Mouse (Mus musculus): Measurements from ENCODE around the gene Aym1.
"Not testable (repeated sequence)": the region's sequence is repeated elsewhere in the genome, so short reads cannot be mapped to it uniquely, and the experiment has no call there.

Gene Aym1

DNA sequence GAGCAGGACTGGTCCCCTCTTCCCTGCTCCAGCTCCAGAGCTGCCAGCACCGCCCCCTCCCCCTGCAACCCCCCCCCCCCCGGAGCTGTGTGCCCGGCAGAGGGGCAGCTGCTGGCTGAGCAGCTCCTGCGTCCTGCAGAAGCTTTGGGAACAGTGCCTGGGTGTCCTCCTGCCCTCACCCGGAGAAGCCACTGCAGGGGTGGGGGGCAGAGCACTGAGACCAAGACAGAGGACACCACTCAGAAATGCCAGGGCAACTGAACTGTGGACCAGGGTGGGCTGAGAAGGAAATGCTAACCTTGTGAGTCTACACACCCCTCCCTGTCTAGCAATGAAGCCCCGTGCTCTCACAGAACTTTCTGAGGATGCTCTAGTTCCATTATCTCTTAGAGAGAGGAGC, at the start of gene Aym1:
Gene Aym1 (plus strand): TSS at position 109 of the 400 bp plus-strand sequence.
- no peak for DNase-seq (ENCODE audit: low spot score)

DNA sequence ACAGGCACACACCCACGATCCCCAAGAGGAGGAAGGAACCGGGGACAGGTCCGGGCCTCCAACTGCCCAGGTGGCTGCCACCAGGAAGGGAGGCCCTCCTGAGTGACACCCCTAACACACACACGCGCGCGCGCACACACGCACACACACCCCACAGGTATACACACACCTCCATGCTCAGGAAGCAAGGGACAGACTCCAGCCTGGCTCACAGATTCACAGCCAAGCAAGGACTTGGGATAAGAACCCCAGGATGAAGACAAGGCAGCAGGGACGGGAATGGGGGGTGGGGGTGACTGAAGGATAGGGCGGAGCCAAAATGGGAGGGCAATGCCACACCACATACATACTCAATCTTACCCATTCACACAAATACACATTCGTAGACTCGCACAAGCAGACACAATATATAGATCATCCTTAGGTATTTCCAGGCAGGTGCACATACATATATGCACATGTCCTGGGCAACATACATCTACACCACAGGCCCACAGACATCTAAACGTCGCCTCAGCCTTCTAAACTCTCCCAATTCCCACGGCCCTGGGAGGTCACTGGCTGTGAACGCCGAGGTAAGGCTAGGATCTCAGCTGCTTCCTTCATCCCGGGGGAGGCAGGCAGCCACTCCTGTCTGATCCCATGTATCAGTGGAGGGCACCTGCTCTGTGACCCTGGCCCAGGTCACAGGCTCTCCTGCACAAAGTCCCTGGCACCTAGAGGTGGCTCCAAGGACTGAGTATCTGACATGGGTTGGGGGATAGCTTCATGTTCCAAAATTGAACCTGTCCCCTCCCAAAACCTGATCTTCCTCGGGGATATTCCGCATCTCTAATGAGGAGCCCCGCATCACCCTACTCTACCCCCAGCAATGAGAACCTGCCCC, 47.4 kb upstream of the Aym1 start:
- no peak for DNase-seq (ENCODE audit: low spot score)

DNA sequence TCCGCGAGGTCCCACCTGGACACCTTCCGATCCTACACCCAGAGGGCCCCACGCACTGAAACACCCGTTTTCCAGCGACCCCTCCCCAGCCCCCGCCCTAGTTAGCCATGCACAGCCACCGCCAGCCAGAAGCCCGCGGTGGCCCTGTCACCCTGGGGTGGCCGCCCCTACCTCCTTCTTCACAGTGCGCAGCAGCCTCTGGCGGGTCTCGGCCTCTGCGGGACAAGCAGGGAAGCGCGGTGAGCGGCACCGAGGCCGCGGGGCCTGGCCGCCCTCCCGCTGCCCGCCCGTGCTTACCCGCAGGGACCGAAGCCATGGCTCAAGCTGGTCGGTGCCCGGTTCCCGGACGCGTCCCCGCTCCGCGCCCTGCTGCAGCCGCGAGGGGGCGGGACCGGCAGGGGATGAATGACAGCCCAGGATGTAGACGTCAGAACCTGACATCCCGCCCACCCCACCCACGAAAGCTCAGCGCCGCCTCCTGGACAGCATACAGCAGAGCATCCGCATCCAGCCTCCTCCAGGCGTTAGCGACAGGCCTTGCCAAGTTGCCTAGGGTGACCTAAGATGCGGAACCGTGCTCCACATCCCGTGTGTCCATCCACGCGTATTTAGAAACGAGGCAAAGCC, 46.6 kb upstream of the Aym1 start, which contains the start of gene Sgsm1:
Gene Sgsm1 (minus strand): TSS at position 410 of the 627 bp plus-strand sequence.
- peak; percentile 44 for DNase-seq (ENCODE audit: low spot score)

DNA sequence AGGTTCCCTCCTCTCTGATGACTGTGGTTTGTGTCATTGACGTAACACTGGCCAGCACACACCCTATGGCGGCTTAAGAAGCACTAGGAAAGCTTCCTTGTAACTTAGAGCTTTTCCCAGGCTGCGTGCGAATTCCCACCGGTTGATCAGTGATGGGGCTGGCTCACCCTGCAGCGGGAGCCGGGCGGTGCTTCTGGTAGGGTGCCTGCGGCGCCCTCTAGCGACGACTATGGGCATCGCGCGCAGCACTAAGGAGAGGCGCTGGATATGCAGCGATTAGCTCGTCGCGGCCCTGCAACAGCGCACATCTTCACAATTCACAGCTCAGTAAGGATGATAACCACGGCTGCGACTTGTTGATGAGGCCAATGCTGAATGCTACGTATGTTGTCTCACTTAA, 43.1 kb upstream of the Aym1 start:
- peak; percentile 62 for DNase-seq (ENCODE audit: low spot score)

DNA sequence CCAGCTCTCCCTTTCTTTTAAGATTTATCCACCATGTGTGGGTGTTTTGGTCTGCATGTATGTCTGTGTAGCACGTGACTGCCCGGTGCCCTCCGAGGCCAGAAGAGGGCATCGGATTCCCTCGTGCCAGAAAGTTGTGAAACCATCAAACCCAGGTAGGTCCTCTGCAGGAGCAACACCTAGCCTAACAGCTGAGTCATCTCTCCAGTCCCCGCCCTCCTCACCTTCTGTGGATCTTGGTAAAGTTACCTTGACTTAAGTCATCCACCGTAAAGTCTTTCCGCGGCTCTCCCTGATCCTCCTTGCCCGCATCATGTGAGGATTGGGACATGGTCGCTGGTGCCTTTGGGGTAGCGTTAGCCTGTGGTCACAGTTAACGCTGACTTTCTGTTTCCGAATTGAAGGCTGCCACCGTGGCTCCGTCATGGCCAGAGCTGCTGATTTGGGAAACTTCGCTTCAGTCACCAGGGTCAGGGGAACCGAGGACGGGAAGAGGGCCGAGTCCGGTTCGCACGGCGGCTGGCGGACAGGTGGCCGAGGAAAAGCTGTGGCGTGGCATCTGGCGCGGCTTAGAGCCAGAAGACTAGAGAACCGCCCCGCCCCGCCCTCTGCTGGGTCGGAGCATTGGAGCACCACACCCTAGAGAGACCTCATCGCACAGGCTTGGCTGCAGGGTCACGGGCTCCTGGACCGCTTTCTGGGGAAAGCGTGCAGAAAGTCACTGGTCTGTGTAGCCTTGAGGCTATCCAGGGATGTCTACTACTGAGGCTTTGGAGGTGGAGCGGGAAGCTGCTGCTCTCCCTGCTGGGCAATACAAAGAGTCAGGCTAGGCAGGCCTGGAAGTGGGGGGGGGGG, 33.1 kb upstream of the Aym1 start:
- no peak for DNase-seq (ENCODE audit: low spot score)

DNA sequence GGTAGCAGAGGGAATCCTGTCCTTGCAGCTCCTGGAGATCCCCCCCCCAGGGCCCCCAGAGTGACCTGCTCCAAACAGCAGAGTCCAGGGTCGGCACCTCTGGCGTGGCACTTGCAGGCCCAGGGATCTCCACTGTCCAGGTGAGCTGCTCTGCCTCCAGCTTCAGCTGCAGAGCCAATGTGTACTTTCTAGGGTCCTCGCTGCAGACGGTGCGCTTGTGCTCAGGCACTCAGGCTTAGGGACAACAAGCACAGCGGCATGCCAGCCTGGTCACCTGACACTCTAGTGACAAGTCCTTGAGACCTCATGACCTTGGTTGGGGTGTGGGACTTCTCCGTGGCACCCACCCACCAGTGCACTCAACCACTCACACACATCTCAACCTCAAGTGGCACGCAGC, 27.6 kb upstream of the Aym1 start:
- DNase-seq (ENCODE audit: low spot score): no peak

DNA sequence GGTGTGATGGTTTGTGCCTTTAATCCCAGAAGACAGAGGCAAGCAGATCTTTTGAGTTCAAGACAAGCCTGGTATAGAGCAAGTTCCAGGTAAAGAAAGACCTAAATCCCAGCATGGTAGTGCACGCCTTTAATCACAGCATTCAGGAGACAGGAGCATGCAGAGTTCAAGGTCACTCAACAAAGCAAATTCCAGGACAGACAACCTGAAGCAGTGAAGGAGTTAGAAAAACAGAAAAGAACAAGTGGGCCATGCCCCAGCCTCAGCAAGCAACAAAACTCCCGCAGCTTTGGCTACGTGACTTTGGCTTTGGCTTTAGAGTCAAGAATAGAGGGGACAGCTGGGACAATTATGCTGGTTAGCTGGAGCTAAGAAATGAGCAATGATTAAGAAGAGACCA, 26.9 kb upstream of the Aym1 start:
- DNase-seq (ENCODE audit: low spot score): no peak

DNA sequence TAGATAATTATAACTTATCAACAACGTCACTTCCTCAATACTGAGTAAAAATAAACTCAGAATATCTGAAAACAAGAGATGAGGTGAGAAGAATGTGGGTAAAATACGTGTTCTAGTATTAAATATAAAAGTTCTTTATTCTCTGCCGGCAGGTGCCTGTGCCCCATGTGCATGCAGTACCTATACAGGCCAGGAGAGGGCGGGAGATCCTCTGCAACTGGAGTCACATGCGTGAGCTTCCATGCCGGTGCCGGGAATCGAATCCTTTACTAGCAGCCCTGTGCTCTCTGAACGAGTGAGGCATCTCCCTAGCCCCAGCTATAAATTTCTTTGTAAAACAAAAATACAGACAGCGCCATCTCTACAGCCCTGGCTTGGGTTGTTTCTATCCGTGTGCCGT, 24.9 kb upstream of the Aym1 start:
- no peak for DNase-seq (ENCODE audit: low spot score)

DNA sequence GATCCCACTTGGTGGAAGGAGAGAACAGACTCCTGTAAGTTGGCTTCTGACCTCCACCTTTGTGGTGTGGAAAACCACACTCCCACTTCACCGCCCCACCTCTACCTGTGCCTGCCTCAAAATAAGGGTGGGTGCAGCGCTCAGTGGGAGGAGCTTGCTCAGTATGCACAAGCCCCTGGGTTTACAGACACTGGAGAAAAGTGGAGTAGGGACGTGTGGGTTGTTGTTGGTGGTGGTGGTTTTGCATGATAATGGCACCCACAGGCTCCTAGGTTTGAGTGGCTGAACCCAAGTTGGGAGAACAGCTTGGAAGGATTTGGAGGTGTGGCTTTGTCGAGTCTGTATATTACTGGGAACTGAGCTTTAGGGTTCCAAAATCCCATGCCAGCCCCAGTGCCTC, 24.2 kb upstream of the Aym1 start:
- no peak for DNase-seq (ENCODE audit: low spot score)

DNA sequence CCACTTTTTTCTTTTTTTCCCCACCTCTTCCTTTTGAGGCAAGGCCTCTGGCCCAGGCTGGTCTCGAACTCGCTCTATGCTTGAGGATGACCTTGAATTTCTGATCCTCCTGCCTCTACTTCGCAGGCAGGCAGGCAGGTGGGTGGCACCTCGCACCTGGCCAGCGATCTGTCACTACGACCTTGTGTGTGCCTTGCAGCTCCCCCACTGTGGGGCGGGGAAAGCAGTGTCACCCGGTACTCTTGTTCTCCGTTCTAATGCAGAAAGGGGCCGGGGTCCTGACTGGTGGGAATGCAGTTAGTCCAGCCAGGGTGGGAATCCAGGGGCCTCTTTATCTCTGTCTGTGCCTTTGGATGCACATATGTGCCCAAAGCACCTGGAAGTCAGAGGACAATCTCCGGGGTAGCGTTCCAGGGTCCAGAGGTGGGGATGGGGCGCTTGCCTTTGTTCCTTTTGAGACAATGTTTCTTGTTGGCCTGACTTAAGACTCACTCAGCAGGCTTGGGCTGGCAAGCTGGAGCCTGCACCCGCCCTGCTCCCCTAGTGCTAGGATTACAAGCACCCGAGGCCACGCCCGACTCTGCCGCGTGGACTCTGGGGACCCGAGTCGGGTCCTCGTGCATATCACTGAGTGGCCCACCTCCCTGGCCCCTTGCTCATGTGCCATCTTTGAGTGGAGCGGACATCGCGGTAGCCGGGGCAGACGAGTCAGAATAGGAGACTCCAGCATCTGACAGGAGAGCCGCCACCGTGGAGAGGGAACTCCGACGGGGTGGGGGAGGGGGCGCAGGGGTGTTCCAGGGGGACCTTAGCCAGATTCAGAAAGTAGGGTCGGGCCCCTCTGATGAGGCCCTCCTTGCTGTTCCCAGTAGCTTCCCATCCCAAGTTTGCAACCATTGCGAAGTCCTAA, 22.2 kb upstream of the Aym1 start:
- DNase-seq (ENCODE audit: low spot score): no peak

DNA sequence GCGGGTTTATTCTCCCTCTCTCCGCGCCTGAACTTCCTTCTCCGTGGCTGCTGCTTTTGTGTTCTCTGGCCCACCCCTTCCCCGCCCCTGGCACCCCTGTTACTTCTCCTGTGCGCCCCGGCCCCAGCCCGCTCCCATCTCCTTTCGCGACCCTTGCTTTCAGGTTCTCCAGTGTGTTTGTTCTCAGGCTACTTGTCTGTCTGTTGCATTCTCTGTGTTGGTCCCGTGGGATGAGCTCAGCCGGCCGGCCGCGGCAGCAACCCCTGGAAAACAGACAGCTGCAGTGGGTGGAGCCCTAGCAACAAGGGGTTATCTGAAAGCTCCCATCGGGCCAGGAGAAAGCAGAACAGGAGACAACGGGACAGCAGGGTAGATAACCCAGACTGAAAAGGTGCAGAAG, 21.4 kb upstream of the Aym1 start:
- no peak for DNase-seq (ENCODE audit: low spot score)

DNA sequence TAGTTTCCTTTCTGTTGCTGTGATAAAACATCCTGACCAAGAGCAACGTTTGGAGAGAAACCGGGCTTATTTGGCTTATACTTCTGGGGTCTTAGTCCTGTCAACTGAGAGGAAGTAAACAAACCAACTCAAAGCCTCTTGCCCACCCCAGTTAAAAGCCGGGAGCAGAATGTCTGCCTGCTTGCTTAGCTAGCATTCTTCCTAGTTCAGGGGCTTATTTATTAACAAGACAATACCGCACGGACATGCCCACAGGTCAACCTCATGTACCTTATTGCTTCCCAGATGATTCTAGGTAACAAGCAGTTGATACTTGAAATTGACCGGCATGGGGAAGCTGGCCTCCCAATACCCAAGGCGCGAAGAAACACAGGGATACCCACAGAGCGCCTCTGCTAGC, 20.8 kb upstream of the Aym1 start:
- DNase-seq (ENCODE audit: low spot score): no peak

DNA sequence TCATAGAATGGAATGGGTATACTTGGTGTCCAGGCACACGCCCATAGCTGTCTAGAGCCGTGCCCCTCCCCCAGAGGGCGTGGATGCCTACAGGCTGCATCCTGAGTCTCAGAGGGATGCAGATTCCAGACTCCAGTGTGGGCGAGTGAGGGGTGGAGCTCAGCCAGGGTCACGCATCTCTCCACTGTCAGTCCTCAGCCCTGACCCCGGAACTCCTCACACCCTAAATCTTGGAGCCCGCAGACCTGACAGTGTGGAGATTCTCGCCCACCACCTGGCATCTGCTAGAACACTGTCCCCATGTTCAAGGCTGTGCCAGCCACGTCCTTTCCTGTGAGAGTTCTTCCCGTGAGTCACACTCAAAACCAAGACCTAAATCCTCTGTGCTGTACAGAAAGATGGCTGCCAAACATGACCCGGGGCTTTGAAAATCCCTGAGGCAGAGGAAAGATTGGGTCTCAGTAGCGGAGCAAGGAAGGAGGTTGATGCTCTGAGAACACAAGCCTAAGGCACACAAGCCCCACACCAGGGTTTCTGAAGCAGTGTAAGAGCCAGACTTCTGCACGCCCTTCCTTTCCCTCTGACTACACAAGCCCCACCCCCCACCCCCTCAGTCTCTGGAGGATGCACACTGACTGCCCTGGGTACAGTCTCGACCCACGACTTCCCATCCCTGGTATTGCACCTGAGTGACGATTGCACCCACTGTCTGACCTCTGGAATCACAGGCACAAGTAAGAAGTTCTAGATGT, 12.3 kb upstream of the Aym1 start:
- no peak for DNase-seq (ENCODE audit: low spot score)

DNA sequence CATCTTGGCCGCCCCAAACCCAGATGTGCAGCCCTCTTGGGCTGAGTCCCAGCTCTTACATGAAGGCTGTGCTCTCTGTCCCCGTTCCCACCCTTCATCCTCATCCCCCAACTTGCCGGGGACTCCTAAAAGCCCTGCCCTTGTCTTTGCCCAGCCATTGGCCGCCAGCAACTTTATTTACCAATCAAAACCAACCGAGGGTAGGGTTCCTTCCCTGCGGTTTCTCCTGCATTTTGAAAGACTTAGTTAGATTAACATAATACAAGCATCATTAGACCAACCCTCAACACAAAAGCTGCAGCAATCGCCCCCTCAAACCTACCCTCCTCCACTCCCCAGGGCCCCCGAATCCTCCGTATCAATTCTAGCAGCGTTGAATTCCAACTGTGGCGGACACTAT, 11.3 kb upstream of the Aym1 start:
- DNase-seq (ENCODE audit: low spot score): no peak

DNA sequence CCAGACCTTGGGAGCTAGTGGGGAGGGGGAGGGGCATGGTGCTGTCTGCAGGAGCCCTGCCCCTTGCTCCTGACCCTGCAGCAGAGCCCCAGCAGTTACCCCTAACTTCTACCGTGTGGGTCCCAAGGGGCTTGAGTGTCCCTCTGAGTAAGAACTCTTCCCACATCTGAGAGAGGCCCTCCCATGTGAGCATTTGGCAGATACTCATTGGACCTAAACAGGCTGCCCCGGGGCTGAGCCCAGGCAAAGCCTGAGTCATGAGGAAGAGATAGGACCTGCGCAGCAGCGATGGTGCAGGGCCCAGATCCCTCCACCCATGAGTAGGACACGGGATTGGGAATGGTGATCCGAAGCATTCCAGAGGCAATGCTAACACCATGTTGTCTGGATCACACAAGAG, 10.4 kb upstream of the Aym1 start:
- not testable (repeated sequence) for DNase-seq (ENCODE audit: low spot score)

DNA sequence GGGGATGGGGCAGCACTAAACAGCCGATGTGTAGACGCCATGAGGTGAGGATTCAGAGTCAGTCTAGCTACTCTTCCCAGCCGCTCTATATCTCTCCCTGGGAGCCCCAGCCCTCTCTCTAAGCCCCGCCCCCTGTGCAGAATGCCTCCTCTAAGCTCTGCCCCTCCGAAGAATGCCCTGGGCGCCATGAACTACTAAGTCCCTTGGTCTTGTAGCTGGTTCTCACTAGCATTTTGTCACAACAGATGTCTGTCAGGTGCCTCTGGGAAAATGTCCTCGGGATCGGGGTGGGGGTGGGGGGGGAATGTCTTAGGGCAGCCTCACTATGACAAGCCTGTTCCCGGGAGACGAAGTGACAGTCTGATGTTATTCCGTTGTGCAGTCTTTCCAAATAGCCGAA, 9.5 kb upstream of the Aym1 start:
- DNase-seq (ENCODE audit: low spot score): no peak

DNA sequence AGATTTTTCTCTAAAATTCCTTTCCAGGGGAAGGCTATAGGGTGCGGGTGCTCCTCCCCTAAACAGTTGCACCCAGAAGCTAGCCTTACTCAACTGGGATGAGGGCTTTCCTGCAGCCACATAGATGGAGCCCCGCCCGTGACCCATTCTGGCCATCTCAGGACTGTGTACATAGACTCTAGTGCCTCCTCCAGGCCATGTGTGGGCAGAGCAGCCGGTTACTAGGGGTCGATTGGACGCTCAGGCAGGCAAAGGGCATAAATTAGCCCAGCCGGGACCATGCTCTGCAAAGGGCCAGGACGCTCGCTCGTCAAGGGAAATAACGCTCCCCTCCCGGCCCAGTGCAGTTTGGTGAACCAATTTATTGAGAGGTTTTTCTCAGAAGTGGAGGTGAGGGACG, 8.5 kb upstream of the Aym1 start:
- no peak for DNase-seq (ENCODE audit: low spot score)

DNA sequence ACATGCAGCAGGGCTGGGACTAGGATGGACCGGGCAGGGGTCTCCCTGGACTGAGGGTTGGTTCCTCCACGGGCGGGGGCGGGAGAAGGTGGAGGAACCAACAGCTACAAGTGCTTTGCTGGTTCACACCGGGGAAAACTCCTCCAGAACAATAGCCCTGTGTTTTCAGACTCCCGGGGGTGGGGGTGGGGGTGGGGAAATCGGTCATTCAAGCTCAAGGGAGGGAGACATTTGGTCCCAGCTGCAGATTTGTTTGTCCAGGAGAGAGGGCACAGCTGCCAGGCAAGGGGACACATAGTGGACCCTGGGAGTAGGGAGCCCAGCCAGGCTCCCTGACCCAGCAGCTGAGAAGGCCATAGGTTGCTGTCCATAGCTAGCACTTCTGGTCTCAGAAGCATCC, 7.9 kb upstream of the Aym1 start:
- no peak for DNase-seq (ENCODE audit: low spot score)

DNA sequence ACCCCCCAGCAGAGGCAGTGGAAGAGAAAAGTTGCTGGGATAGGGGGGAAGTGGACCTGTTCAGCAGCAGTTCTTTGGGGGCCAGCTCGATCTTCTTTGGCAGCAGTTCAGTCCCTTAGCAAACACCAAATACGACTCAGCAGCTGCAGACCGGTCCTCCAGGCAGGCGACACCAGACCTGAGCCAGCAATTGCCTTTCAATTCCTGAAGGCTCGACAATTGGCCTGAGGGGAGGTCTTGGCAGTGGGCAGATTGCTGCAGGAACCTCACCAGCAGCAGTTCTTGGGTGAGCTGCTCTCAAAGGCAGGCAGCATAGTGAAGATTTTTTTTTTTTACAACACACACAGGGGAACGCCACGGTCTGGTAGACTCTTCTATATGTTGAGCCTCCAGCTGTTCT, 7.3 kb upstream of the Aym1 start:
- DNase-seq (ENCODE audit: low spot score): no peak

DNA sequence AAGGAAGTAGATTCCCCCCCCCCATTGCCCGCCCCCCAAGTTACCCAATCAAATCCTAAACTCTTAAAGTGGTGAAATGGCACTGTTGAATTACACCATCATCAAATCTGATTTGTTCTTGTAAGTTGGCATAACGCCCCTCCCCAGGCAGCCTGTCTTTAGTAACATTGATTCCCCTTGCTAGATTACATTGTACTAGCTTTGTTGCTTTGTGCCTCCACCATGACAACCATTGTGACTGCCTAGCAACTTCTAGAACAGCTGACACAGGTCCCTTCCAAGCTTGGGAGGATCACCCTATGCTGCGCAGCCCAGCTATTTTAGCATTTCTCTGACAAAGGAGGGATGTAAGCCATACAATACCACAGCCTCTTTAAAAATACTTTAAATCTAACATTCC, 5.3 kb upstream of the Aym1 start:
- DNase-seq (ENCODE audit: low spot score): no peak

DNA sequence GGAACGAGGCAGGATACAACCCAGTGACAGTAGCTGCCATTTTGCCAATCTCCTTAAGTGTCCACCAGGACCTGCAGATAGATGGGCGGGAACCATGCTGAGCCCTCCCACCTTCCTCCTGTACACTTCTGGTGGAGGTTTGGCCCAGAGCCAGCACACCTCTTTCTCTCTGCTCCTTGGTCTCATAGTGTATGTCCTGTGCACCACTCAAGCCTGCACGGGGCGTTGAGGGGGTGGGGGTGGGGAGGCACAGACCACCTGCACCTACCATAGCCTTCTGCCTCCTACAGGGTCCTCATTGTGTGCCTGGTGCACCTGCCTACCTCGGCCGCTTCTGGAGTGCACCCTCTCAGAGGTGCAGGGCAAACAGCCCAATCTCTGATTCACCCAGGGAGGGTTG, 4.5 kb upstream of the Aym1 start:
- DNase-seq (ENCODE audit: low spot score): no peak
